9 mouse cellular contexts compared by ENCODE assay signal in genomic region chrX:75046921-75047635, GRCm38 (mm10). TPM values are rescaled to one million over a fixed set of nuclear protein-coding genes. Genes with fewer than 3 reads are reported as not detected.
DNase-seq lines count a peak whose midpoint lies in the region; ATAC-seq and TF ChIP-seq lines count a peak whose summit lies in the region.
"Had no signal": no experiment of that assay in that cellular context is flagged by ENCODE, and none has a peak within 500 bp of the region (broad histone marks: within the 10 kb centered on the region; RNA-seq: fewer than 3 reads in every experiment).

No protein-coding gene starts in this region.

- peak; percentile 62; the same call in 1 of the 2 replicates for ATAC-seq in lung, embryonic 14.5 days (ENCODE audit: insufficient read depth)

- H3K9ac ChIP-seq in lung, embryonic 14.5 days, result no peak overlapping the region
- H3K9ac ChIP-seq: embryonic facial prominence, embryonic 12.5 days had no signal

- peak overlapping the region; percentile 38 for H3K4me2 ChIP-seq in lung, embryonic 14.5 days
- peak overlapping the region; percentile 29 for H3K4me2 ChIP-seq in myocyte (ENCODE audit: low read depth)
- H3K4me2 ChIP-seq: embryonic facial prominence, embryonic 12.5 days had no signal

- intact Hi-C loops in heart, postnatal 36 days (cut with DNase I), result no loop called here

- no peaks in the 10 kb centered on the region for H3K27me3 ChIP-seq in lung, embryonic 14.5 days (ENCODE audit: insufficient read depth, low read length)
- no peaks in the 10 kb centered on the region for H3K27me3 ChIP-seq in myocyte (ENCODE audit: control insufficient read depth, insufficient read depth, insufficient read length)
- H3K27me3 ChIP-seq: embryonic facial prominence, embryonic 12.5 days had no signal

- H3K27ac ChIP-seq in lung, embryonic 14.5 days (ENCODE audit: low read depth), result peak overlapping the region; percentile 75
- H3K27ac ChIP-seq in brown adipose tissue, adult 24 weeks (replicated peaks; ENCODE audit: low read depth, low read length), result peak overlapping the region; percentile 39; the same call in 1 of the 2 replicates
- H3K27ac ChIP-seq: embryonic facial prominence, embryonic 12.5 days had no signal

- H3ac ChIP-seq in myocyte (ENCODE audit: control insufficient read depth, insufficient read length), result no peak overlapping the region

- DNase-seq in lung, embryonic 14.5 days, result peak; percentile 81
- DNase-seq in lung, adult 2 months, result no peak
- DNase-seq in heart, postnatal 36 days, result peak; percentile 13 to 21
- no peak for DNase-seq in thymus, postnatal 10 days (ENCODE audit: low spot score in 2 of 2)
- DNase-seq in thymus, adult 18-20 months, result no peak
- no peak for DNase-seq in spleen, postnatal 36 days (ENCODE audit: low spot score in 2 of 2)

- no peak for TF ChIP-seq POLR2A in lung, adult 2 months (IDR thresholded peaks at IDR 0.05; ENCODE audit: borderline replicate concordance, extremely low read depth, low read depth, low read length)
- TF ChIP-seq POLR2A in myocyte (IDR thresholded peaks at IDR 0.05; ENCODE audit: insufficient read length, low read depth), result no peak

- 26% methylated on average over 3 of the region's 3 CpGs for WGBS in lung, embryonic 14.5 days
- 37% methylated on average over 3 of the region's 3 CpGs for WGBS in lung, adult 2 months

- no peak for TF ChIP-seq CTCF in lung, embryonic 14.5 days (IDR thresholded peaks at IDR 0.05; ENCODE audit: low read depth)
- TF ChIP-seq CTCF in lung, adult 2 months (IDR thresholded peaks at IDR 0.05; ENCODE audit: insufficient read depth, low read length), result no peak

- H3K9me3 ChIP-seq in lung, embryonic 14.5 days (ENCODE audit: low read depth, low read length), result no peaks in the 10 kb centered on the region
- H3K9me3 ChIP-seq: embryonic facial prominence, embryonic 12.5 days had no signal

- no peaks in the 10 kb centered on the region for H3K36me3 ChIP-seq in lung, embryonic 14.5 days (ENCODE audit: insufficient read depth)
- H3K36me3 ChIP-seq in myocyte (ENCODE audit: control insufficient read depth, insufficient read depth), result no peaks in the 10 kb centered on the region
- H3K36me3 ChIP-seq: embryonic facial prominence, embryonic 12.5 days had no signal

- H3K4me1 ChIP-seq in lung, embryonic 14.5 days (ENCODE audit: insufficient read depth), result no peaks in the 10 kb centered on the region
- H3K4me1 ChIP-seq in lung, adult 2 months (ENCODE audit: control insufficient read depth, insufficient read depth, low read length), result no peaks in the 10 kb centered on the region
- no peaks in the 10 kb centered on the region for H3K4me1 ChIP-seq in brown adipose tissue, adult 24 weeks (ENCODE audit: control insufficient read depth, insufficient read depth, insufficient read length, low read length)
- H3K4me1 ChIP-seq: embryonic facial prominence, embryonic 12.5 days had no signal

- no peaks in the 10 kb centered on the region for H3K79me2 ChIP-seq in myocyte (ENCODE audit: control insufficient read depth, insufficient read depth)

- no peak overlapping the region for H3K4me3 ChIP-seq in lung, embryonic 14.5 days (ENCODE audit: low read depth, low read length)
- no peak overlapping the region for H3K4me3 ChIP-seq in lung, adult 2 months (replicated peaks; ENCODE audit: extremely low read depth, low read depth, low read length)
- H3K4me3 ChIP-seq in brown adipose tissue, adult 24 weeks (ENCODE audit: insufficient read depth, low read depth, low read length), result no peak overlapping the region
- H3K4me3 ChIP-seq in myocyte, result no peak overlapping the region
- H3K4me3 ChIP-seq: embryonic facial prominence, embryonic 12.5 days had no signal

TF ChIP-seq in myocyte, 11 proteins besides CTCF, POLR2A, EP300 and RAD21:
- no peak for TF ChIP-seq MAX (IDR thresholded peaks at IDR 0.05; ENCODE audit: low read depth)
- no peak for TF ChIP-seq TCF3 (IDR thresholded peaks at IDR 0.05; ENCODE audit: insufficient read length, low read depth)
- no peak for TF ChIP-seq POLR2AphosphoS2 (IDR thresholded peaks at IDR 0.05; ENCODE audit: insufficient read length, low read depth)
- no peak for TF ChIP-seq USF1 (IDR thresholded peaks at IDR 0.05; ENCODE audit: low read depth)
- TF ChIP-seq MYOD1 (IDR thresholded peaks at IDR 0.05; ENCODE audit: control insufficient read depth in 1 of 3, insufficient read length in 2 of 3, low read depth in 2 of 3), result no peak
- TF ChIP-seq REST (IDR thresholded peaks at IDR 0.05; ENCODE audit: insufficient read depth, insufficient read length), result no peak
- no peak for TF ChIP-seq MYOG (IDR thresholded peaks at IDR 0.05; ENCODE audit: control insufficient read depth in 1 of 3, insufficient read depth in 1 of 3, insufficient read length in 2 of 3, low read depth in 2 of 3)
- TF ChIP-seq CEBPB (IDR thresholded peaks at IDR 0.05; ENCODE audit: insufficient read depth, poor library complexity, severe bottlenecking), result no peak
- no peak for TF ChIP-seq SRF (IDR thresholded peaks at IDR 0.05; ENCODE audit: control insufficient read depth, insufficient read length, low read depth)
- TF ChIP-seq TCF12 (IDR thresholded peaks at IDR 0.05; ENCODE audit: insufficient read depth, poor library complexity, severe bottlenecking), result no peak
- no peak for TF ChIP-seq E2F4 (IDR thresholded peaks at IDR 0.05; ENCODE audit: insufficient read depth)

RNA-seq across cellular contexts. Expression of gene Gab3, which starts 38.2 kb away (rescaled TPM):
- polyA plus RNA-seq in lung, embryonic 14.5 days (2014; fragmentation: Nextera tagmentation; extraction: Ambion mirVana), result 5.9 and 7.1 TPM in 2 replicates
- 1.8 and 2.5 TPM in 2 replicates for polyA plus RNA-seq in lung, adult 2 months (2012; rRNA removed)
- 0.71 and 1.3 TPM in 2 replicates for polyA plus RNA-seq in brown adipose tissue, adult 24 weeks (2012; ENCODE audit: insufficient read depth, insufficient read length, missing spikeins)
- 1 to 10 TPM; 1.3 to 1.5 TPM for total RNA-seq in heart, postnatal 36 days (2021)
- polyA plus RNA-seq in myocyte (2012; fragmentation: generic; extraction: Trizol), result 0.04 TPM

RNA-seq across cellular contexts. Expression of gene Dkc1, which starts 48.6 kb away (rescaled TPM):
- polyA plus RNA-seq in lung, embryonic 14.5 days (2014; fragmentation: Nextera tagmentation; extraction: Ambion mirVana), result 175 and 184 TPM in 2 replicates
- 5.4 and 11.5 TPM in 2 replicates for polyA plus RNA-seq in lung, adult 2 months (2012; rRNA removed)
- polyA plus RNA-seq in brown adipose tissue, adult 24 weeks (2012; ENCODE audit: insufficient read depth, insufficient read length, missing spikeins), result 16.1 and 29.9 TPM in 2 replicates
- 10 to 100 TPM; 18.0 to 24.5 TPM for total RNA-seq in heart, postnatal 36 days (2021)
- 16.9 TPM for polyA plus RNA-seq in myocyte (2012; fragmentation: generic; extraction: Trizol)

Comparison
In these comparisons a context has a peak if more than half of its experiments do, and no peak if none do; other contexts are left out.
1. DNase-seq: peak in lung, embryonic 14.5 days (single experiment) and heart, postnatal 36 days (2 of 2); none in lung, adult 2 months (single experiment), thymus, postnatal 10 days (0 of 2), thymus, adult 18-20 months (0 of 2) and spleen, postnatal 36 days (0 of 2).